Mouse (Mus musculus): ENCODE results near the gene Tsga13. TPM values are rescaled to one million over a fixed set of nuclear protein-coding genes. Genes with fewer than 3 reads are reported as not detected.

The Tsga13 gene
- polyA plus RNA-seq, 1 experiment from 2014 or later, result not detected

DNA sequence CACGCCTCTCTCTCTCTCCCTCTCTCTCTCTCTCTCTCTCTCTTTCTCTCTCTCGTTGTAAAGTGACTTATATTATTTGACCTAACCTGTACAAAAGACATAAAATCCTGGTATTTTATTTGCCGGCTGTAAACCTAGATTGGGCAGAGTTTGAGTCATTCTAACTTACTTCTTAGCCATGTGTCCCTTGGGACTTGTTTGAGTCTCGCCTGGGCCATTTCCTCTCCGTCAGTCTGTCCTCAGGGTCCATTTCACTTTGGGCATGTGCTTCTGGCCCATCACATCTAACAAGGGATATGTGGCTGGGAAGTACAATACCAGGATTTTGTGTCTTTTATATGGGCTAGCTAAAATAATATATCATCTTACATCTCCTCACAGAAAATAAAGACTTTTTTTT lies 10.5 kb downstream of the Tsga13 start:
- Histone ChIP-seq H3K4me1 (ENCODE audit: control insufficient read depth, insufficient read depth, low read length) (no peaks in the 10 kb centered on the region), H3K27me3 (replicated peaks; ENCODE audit: control insufficient read depth, insufficient read depth, low read length) (no peaks in the 10 kb centered on the region), H3K9ac (ENCODE audit: low read length) (no peak overlapping the region), H3K36me3 (ENCODE audit: control insufficient read depth, insufficient read depth, low read length) (no peaks in the 10 kb centered on the region), H3K27ac (ENCODE audit: low read depth, low read length) (no peak overlapping the region), H3K4me2 (ENCODE audit: low read length) (no peak overlapping the region), H3K4me3 (ENCODE audit: low read depth, low read length) (no peak overlapping the region), H3K9me3 (replicated peaks; ENCODE audit: control insufficient read depth, low read length) (no peaks in the 10 kb centered on the region)
- DNase-seq (ENCODE audit: low spot score), result no peak
- no peak for ATAC-seq
- WGBS, result 83% methylated on average over 5 of the region's 5 CpGs

DNA sequence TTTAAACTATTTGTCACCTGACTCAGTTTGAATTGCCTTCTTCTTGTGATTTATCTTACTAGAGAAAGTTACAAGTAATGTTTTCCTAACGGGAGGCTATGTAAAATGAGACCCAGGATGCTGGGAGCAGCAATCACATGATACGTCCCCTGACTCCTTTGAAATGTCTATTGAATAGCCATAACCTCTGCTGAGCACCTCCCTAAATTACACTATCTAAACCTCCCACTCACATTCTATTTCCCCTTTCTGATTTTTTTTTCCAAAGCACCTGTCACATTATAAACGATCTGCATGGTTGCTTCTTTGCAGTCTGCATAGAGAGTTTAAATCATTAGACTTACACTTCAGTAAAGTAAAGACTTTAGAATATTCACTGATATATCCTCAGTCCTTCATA lies 11.3 kb downstream of the Tsga13 start:
- DNase-seq (ENCODE audit: low spot score) (no peak), ATAC-seq (no peak)
- Histone ChIP-seq H3K4me1 (ENCODE audit: control insufficient read depth, insufficient read depth, low read length) (no peaks in the 10 kb centered on the region), H3K9ac (ENCODE audit: low read length) (no peak overlapping the region), H3K36me3 (ENCODE audit: control insufficient read depth, insufficient read depth, low read length) (no peaks in the 10 kb centered on the region), H3K4me3 (ENCODE audit: low read depth, low read length) (no peak overlapping the region), H3K9me3 (replicated peaks; ENCODE audit: control insufficient read depth, low read length) (no peaks in the 10 kb centered on the region), H3K4me2 (ENCODE audit: low read length) (no peak overlapping the region), H3K27me3 (replicated peaks; ENCODE audit: control insufficient read depth, insufficient read depth, low read length) (no peaks in the 10 kb centered on the region), H3K27ac (ENCODE audit: low read depth, low read length) (no peak overlapping the region)
- WGBS, result 49% methylated on average over 3 of the region's 3 CpGs

DNA sequence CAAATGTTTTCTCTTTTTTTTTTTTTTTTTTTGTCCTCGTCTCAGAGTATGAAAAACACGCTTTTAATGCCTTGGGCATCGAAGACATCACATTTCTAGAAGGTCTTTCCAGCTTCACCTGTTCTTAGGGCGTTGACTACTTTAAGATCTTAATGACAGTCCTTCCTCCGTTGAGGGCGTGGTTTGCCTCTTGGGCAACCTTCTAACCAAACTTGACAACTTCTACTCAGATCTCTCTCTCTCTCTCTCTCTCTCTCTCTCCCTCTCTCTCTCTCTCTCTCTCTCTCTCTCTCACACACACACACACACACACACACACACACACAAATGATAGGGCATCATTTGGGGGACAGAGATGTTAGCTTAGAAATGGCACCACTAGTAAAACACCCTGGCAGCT lies 17.9 kb downstream of the Tsga13 start:
- H3K4me2 ChIP-seq (ENCODE audit: low read length), result no peak overlapping the region
- no peak overlapping the region for H3K9ac ChIP-seq (ENCODE audit: low read length)
- 76% methylated on average over 6 of the region's 6 CpGs for WGBS
- H3K27me3 ChIP-seq (replicated peaks; ENCODE audit: control insufficient read depth, insufficient read depth, low read length), result no peaks in the 10 kb centered on the region
- ATAC-seq, result no peak
- no peak overlapping the region for H3K4me3 ChIP-seq (ENCODE audit: low read depth, low read length)
- H3K9me3 ChIP-seq (replicated peaks; ENCODE audit: control insufficient read depth, low read length), result no peaks in the 10 kb centered on the region
- 0 out of 2 replicates have a peak overlapping the region, but pooled peaks have one; percentile 95 for H3K27ac ChIP-seq (ENCODE audit: low read depth, low read length)
- H3K4me1 ChIP-seq (ENCODE audit: control insufficient read depth, insufficient read depth, low read length), result no peaks in the 10 kb centered on the region
- no peak for DNase-seq (ENCODE audit: low spot score)
- H3K36me3 ChIP-seq (ENCODE audit: control insufficient read depth, insufficient read depth, low read length), result 0 out of 2 replicates have a peak, but pooled peaks cover 3% of the 10 kb centered on the region

GRCm38 (mm10) chr6:30896986-30897327 lies 18.4 kb downstream of the Tsga13 start:
- Histone ChIP-seq H3K4me3 (ENCODE audit: low read depth, low read length) (peak overlapping the region; percentile 68), H3K4me2 (ENCODE audit: low read length) (peak overlapping the region; percentile 59), H3K9me3 (replicated peaks; ENCODE audit: control insufficient read depth, low read length) (no peaks in the 10 kb centered on the region), H3K4me1 (ENCODE audit: control insufficient read depth, insufficient read depth, low read length) (no peaks in the 10 kb centered on the region), H3K27me3 (replicated peaks; ENCODE audit: control insufficient read depth, insufficient read depth, low read length) (no peaks in the 10 kb centered on the region), H3K9ac (ENCODE audit: low read length) (peak overlapping the region; percentile 83; the same call in 1 of the 2 replicates), H3K27ac (ENCODE audit: low read depth, low read length) (peak overlapping the region; percentile 95), H3K36me3 (ENCODE audit: control insufficient read depth, insufficient read depth, low read length) (0 out of 2 replicates have a peak, but pooled peaks cover 3% of the 10 kb centered on the region)
- WGBS, result 22% methylated on average over 8 of the region's 8 CpGs
- ATAC-seq (no peak), DNase-seq (ENCODE audit: low spot score) (no peak)

DNA sequence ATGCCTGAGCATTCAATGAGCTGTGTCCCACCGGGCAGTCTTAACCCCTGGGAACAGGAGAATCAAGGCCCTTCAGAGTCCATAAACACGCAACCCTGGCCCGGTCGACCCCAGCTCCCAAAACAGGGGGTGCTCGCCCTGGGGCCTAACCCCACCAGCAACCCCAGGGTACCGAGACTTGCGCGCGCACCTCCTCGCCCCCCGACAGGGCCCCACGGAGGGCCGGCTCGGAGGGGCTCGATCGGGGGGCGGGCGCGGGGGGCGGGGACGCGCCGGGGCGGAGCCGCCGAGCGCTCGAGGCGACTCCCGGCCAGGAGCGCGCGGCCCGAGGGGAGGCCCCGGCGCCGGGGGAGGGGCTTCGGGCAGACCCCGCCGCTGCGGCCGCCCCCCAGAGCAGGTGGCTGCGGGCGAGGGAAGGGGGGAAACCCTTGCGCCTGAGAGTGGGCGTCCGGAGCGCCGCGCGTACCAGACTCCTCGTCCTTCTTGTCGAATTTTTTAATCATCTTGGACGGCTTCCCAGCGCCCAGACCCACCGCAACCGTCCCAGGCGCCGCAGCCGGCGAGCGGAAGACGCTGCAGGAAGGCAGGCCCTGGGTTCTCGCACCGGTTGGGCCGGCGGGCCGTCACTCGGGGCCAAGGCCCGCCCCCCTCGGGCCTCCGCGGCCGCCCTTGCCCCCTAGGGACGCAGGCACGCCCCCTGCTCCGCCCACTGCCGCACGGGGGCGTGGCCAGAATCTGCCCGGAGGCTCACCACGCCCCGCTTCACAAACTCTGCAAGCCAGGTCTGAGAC lies 19.0 kb downstream of the Tsga13 start, which contains the start of gene Copg2:
Copg2 (minus strand) TSS at position 600 of the 791 bp plus-strand sequence.
- under 1% methylated on average over 68 of the region's 83 CpGs for WGBS
- 0 out of 2 replicates have a peak, but pooled peaks cover 3% of the 10 kb centered on the region for H3K36me3 ChIP-seq (ENCODE audit: control insufficient read depth, insufficient read depth, low read length)
- peak within 1 kb of the TSS; percentile 95 for H3K27ac ChIP-seq (ENCODE audit: low read depth, low read length)
- H3K4me2 ChIP-seq (ENCODE audit: low read length), result peak within 1 kb of the TSS; percentile 59
- DNase-seq (ENCODE audit: low spot score) (peak; percentile 96), ATAC-seq (peak; percentile 98)
- H3K4me3 ChIP-seq (ENCODE audit: low read depth, low read length), result peak within 1 kb of the TSS; percentile 68
- H3K27me3 ChIP-seq (replicated peaks; ENCODE audit: control insufficient read depth, insufficient read depth, low read length), result no peaks in the 10 kb centered on the region
- H3K9me3 ChIP-seq (replicated peaks; ENCODE audit: control insufficient read depth, low read length), result no peaks in the 10 kb centered on the region
- H3K4me1 ChIP-seq (ENCODE audit: control insufficient read depth, insufficient read depth, low read length), result no peaks in the 10 kb centered on the region
- H3K9ac ChIP-seq (ENCODE audit: low read length), result peak within 1 kb of the TSS; percentile 83

- ATAC-seq (no peak), DNase-seq (ENCODE audit: low spot score) (peak; percentile 36)
- Histone ChIP-seq H3K27me3 (replicated peaks; ENCODE audit: control insufficient read depth, insufficient read depth, low read length) (no peaks in the 10 kb centered on the region), H3K4me2 (ENCODE audit: low read length) (peak overlapping the region; percentile 59), H3K9me3 (replicated peaks; ENCODE audit: control insufficient read depth, low read length) (no peaks in the 10 kb centered on the region), H3K27ac (ENCODE audit: low read depth, low read length) (peak overlapping the region; percentile 95), H3K4me3 (ENCODE audit: low read depth, low read length) (peak overlapping the region; percentile 68), H3K4me1 (ENCODE audit: control insufficient read depth, insufficient read depth, low read length) (no peaks in the 10 kb centered on the region), H3K9ac (ENCODE audit: low read length) (peak overlapping the region; percentile 83), H3K36me3 (ENCODE audit: control insufficient read depth, insufficient read depth, low read length) (0 out of 2 replicates have a peak, but pooled peaks cover 3% of the 10 kb centered on the region)
- 18% methylated on average over 3 of the region's 3 CpGs for WGBS
Observed at GRCm38 (mm10) chr6:30895819-30896194, 19.6 kb downstream of the Tsga13 start.

- DNase-seq (ENCODE audit: low spot score), result no peak
- ATAC-seq, result no peak
- no peaks in the 10 kb centered on the region for H3K4me1 ChIP-seq (ENCODE audit: control insufficient read depth, insufficient read depth, low read length)
- H3K4me2 ChIP-seq (ENCODE audit: low read length), result no peak overlapping the region
- H3K36me3 ChIP-seq (ENCODE audit: control insufficient read depth, insufficient read depth, low read length), result peaks cover 13% of the 10 kb centered on the region
- WGBS, result 79% methylated on average over 4 of the region's 4 CpGs
- no peak overlapping the region for H3K27ac ChIP-seq (ENCODE audit: low read depth, low read length)
- no peaks in the 10 kb centered on the region for H3K9me3 ChIP-seq (replicated peaks; ENCODE audit: control insufficient read depth, low read length)
- H3K27me3 ChIP-seq (replicated peaks; ENCODE audit: control insufficient read depth, insufficient read depth, low read length), result no peaks in the 10 kb centered on the region
- H3K9ac ChIP-seq (ENCODE audit: low read length), result no peak overlapping the region
- no peak overlapping the region for H3K4me3 ChIP-seq (ENCODE audit: low read depth, low read length)
Observed at GRCm38 (mm10) chr6:30893081-30893480, 22.3 kb downstream of the Tsga13 start.

DNA sequence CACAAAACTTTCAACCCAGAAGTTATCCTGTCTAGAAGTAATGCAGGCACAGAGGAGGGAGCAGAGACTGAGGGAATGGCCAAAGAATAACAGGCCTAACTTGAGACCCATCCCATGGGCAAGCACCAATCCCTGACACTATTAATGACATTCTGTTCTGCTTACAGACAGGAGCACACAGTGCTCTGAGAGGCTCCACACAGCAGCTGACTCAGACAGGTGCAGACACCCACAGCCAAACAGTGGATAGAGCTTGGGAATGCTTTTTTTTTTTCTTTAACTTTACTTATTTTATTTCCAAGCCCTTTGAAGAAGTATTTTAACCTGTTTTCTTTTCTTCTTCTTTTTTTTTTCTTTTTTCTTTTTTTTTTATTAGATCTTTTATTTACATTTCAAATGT lies 23.6 kb downstream of the Tsga13 start:
- peaks cover 18% of the 10 kb centered on the region for H3K36me3 ChIP-seq (ENCODE audit: control insufficient read depth, insufficient read depth, low read length)
- no peak overlapping the region for H3K4me2 ChIP-seq (ENCODE audit: low read length)
- no peak overlapping the region for H3K9ac ChIP-seq (ENCODE audit: low read length)
- DNase-seq (ENCODE audit: low spot score) (no peak), ATAC-seq (no peak)
- H3K4me1 ChIP-seq (ENCODE audit: control insufficient read depth, insufficient read depth, low read length), result no peaks in the 10 kb centered on the region
- no peak overlapping the region for H3K4me3 ChIP-seq (ENCODE audit: low read depth, low read length)
- H3K9me3 ChIP-seq (replicated peaks; ENCODE audit: control insufficient read depth, low read length), result no peaks in the 10 kb centered on the region
- no peak overlapping the region for H3K27ac ChIP-seq (ENCODE audit: low read depth, low read length)
- H3K27me3 ChIP-seq (replicated peaks; ENCODE audit: control insufficient read depth, insufficient read depth, low read length), result no peaks in the 10 kb centered on the region

DNA sequence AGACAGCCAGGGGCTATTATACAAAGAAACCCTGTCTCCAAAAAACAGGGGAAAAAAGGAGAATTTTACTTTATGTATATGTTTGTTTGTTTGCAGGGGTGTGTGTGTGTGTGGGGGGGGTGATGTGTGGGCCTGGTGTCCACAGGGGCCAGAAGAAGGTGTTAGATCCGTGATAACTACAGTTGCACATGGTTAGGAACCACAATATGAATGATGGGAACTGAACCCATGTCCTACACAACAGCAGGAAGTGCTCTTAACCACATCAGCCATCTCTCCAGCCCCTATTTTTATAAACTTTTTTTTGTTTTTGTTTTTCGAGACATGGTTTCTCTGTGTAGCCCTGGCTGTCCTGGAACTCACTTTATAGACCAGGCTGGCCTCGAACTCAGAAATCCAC lies 30.5 kb downstream of the Tsga13 start:
- Histone ChIP-seq H3K4me3 (ENCODE audit: low read depth, low read length) (no peak overlapping the region), H3K4me2 (ENCODE audit: low read length) (no peak overlapping the region), H3K4me1 (ENCODE audit: control insufficient read depth, insufficient read depth, low read length) (no peaks in the 10 kb centered on the region), H3K36me3 (ENCODE audit: control insufficient read depth, insufficient read depth, low read length) (peaks cover 27% of the 10 kb centered on the region), H3K9ac (ENCODE audit: low read length) (no peak overlapping the region), H3K27ac (ENCODE audit: low read depth, low read length) (no peak overlapping the region), H3K9me3 (replicated peaks; ENCODE audit: control insufficient read depth, low read length) (no peaks in the 10 kb centered on the region), H3K27me3 (replicated peaks; ENCODE audit: control insufficient read depth, insufficient read depth, low read length) (no peaks in the 10 kb centered on the region)
- ATAC-seq (no peak), DNase-seq (ENCODE audit: low spot score) (no peak)
- WGBS, result 91% methylated on average over 3 of the region's 3 CpGs
